Mouse (Mus musculus) myocyte (in vitro differentiated cells): Measurements from ENCODE around the gene Lin7b. TPM values are rescaled to one million over a fixed set of nuclear protein-coding genes. Genes with fewer than 3 reads are reported as not detected.
"Not testable (repeated sequence)": the region's sequence is repeated elsewhere in the genome, so short reads cannot be mapped to it uniquely, and the experiment has no call there.

Experiments
- H3K27me3 ChIP-seq: one replicate; pipeline ENCODE4 v1.6.1; 2011; ENCODE audit not compliant: control insufficient read depth, insufficient read depth, insufficient read length
- H3K36me3 ChIP-seq: one replicate; pipeline ENCODE4 v1.6.1; 2011; ENCODE audit not compliant: control insufficient read depth, insufficient read depth
- H3K4me2 ChIP-seq: one replicate; pipeline ENCODE4 v1.6.1; 2011; ENCODE audit warnings: low read depth, control low read depth
- H3K4me3 ChIP-seq: one replicate; pipeline ENCODE4 v1.5.1; 2011; ENCODE audit warnings: mild to moderate bottlenecking, control low read depth, moderate library complexity
- H3K79me2 ChIP-seq: one replicate; pipeline ENCODE4 v1.6.1; 2011; ENCODE audit not compliant: control insufficient read depth, insufficient read depth
- H3ac ChIP-seq: one replicate; pipeline ENCODE4 v1.6.1; 2011; ENCODE audit not compliant: control insufficient read depth, insufficient read length
- CEBPB ChIP-seq: IDR thresholded peaks from 2 replicates; pipeline ENCODE4 v1.6.1; 2011; ENCODE audit warnings: mild to moderate bottlenecking, moderate library complexity; ENCODE audit not compliant: poor library complexity, insufficient read depth, severe bottlenecking
- E2F4 ChIP-seq: IDR thresholded peaks from one replicate; pipeline ENCODE4 v1.6.1; 2011; ENCODE audit warnings: mild to moderate bottlenecking, control low read depth, moderate library complexity; ENCODE audit not compliant: insufficient read depth
- MAX ChIP-seq: IDR thresholded peaks from one replicate; pipeline ENCODE4 v1.6.1; 2011; ENCODE audit warnings: low read depth, mild to moderate bottlenecking, control low read depth
- MYOD1 ChIP-seq, 3 experiments: IDR thresholded peaks; one replicate each; pipeline ENCODE4 v1.6.1; 2011; ENCODE audit warnings: control low read depth in 2 of 3, low read depth in 2 of 3, mild to moderate bottlenecking in 2 of 3, moderate library complexity in 1 of 3; ENCODE audit not compliant: insufficient read length in 2 of 3, control insufficient read depth in 1 of 3
- MYOG ChIP-seq, 3 experiments: IDR thresholded peaks; one replicate each; pipeline ENCODE4 v1.6.1; 2011; ENCODE audit warnings: control low read depth in 2 of 3, low read depth in 2 of 3, mild to moderate bottlenecking in 2 of 3; ENCODE audit not compliant: insufficient read length in 2 of 3, control insufficient read depth in 1 of 3, insufficient read depth in 1 of 3
- POLR2A ChIP-seq: IDR thresholded peaks from one replicate; pipeline ENCODE4 v1.6.1; 2011; ENCODE audit warnings: low read depth, mild to moderate bottlenecking, control low read depth, moderate library complexity; ENCODE audit not compliant: insufficient read length
- POLR2AphosphoS2 ChIP-seq: IDR thresholded peaks from one replicate; pipeline ENCODE4 v1.6.1; 2011; ENCODE audit warnings: low read depth, control low read depth; ENCODE audit not compliant: insufficient read length
- REST ChIP-seq: IDR thresholded peaks from one replicate; pipeline ENCODE4 v1.6.1; 2011; ENCODE audit warnings: mild to moderate bottlenecking, control low read depth, moderate library complexity; ENCODE audit not compliant: insufficient read depth, insufficient read length
- SRF ChIP-seq: IDR thresholded peaks from one replicate; pipeline ENCODE4 v1.6.1; 2011; ENCODE audit warnings: low read depth; ENCODE audit not compliant: control insufficient read depth, insufficient read length
- TCF12 ChIP-seq: IDR thresholded peaks from one replicate; pipeline ENCODE4 v1.6.1; 2011; ENCODE audit warnings: mild to moderate bottlenecking, control low read depth; ENCODE audit not compliant: poor library complexity, insufficient read depth, severe bottlenecking
- TCF3 ChIP-seq: IDR thresholded peaks from one replicate; pipeline ENCODE4 v1.6.1; 2011; ENCODE audit warnings: low read depth, control low read depth; ENCODE audit not compliant: insufficient read length
- USF1 ChIP-seq: IDR thresholded peaks from one replicate; pipeline ENCODE4 v1.6.1; 2011; ENCODE audit warnings: low read depth, mild to moderate bottlenecking, control low read depth, moderate library complexity
- polyA plus RNA-seq: library from polyadenylated mRNA; unstranded; fragments of >200 nt; fragmentation: generic; extraction: Trizol; gene quantifications from one replicate; pipeline ENCODE4 v1.2.1, GENCODE M21; 2012; ENCODE audit warnings: missing spikeins

Gene Lin7b
- polyA plus RNA-seq, 1 experiment, result 2.4 TPM

DNA sequence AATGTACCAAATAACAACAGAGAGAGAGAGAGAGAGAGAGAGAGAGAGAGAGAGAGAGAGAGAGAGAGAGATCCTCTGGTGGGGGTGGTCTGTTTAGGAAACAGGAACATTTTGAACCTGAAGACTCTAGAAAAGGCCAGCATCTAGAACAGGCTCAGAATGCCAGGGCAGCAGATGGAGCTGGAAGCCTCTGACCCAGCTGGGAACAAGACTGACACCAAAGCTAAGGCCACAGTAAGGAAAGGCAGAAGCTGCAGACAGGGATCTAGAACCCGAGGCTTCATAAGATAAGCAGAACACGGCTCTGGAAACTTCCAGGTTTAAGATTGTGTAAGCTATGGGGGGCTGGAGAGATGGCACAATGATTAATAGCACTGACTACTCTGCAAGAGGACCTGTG, 6.4 kb downstream of the Lin7b start:
- Histone ChIP-seq H3K79me2 (no peaks in the 10 kb centered on the region), H3ac (no peak overlapping the region), H3K4me3 (no peak overlapping the region), H3K36me3 (no peaks in the 10 kb centered on the region), H3K4me2 (no peak overlapping the region), H3K27me3 (peaks cover 7% of the 10 kb centered on the region)
- TF ChIP-seq REST, result no peak
- no peak for TF ChIP-seq MAX
- TF ChIP-seq POLR2A, result no peak
- TF ChIP-seq CEBPB, result no peak
- no peak for TF ChIP-seq SRF
- no peak for TF ChIP-seq USF1
- no peak for TF ChIP-seq TCF3
- no peak for TF ChIP-seq MYOG (IDR thresholded peaks at IDR 0.05; ENCODE audit: control insufficient read depth in 1 of 3, insufficient read depth in 1 of 3, insufficient read length in 2 of 3, low read depth in 2 of 3)
- TF ChIP-seq TCF12, result no peak
- TF ChIP-seq POLR2AphosphoS2, result no peak
- no peak for TF ChIP-seq MYOD1 (IDR thresholded peaks at IDR 0.05; ENCODE audit: control insufficient read depth in 1 of 3, insufficient read length in 2 of 3, low read depth in 2 of 3)
- TF ChIP-seq E2F4, result no peak

DNA sequence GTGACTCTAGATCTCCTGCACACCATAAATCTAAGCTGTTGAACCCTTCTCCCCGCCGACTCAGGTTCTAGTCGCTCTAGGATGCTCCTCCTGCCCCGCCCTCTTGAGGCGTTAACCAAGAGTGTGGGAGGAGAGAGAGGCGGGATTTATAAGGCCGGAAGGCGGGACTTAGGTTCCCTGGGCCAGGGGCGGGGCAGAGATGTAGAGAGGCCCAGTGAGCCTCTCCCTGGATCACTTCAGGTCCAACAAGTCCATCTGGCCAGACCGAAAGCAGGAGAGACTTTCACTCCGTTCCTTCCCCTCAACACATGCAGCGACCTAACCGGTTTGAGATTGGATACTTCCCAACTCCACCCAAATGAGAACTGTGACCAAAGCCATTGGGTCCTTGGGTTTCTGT, 7.6 kb downstream of the Lin7b start:
- H3K27me3 ChIP-seq, result peaks cover 7% of the 10 kb centered on the region
- TF ChIP-seq E2F4 (no peak), USF1 (no peak), MYOD1 (IDR thresholded peaks at IDR 0.05; ENCODE audit: control insufficient read depth in 1 of 3, insufficient read length in 2 of 3, low read depth in 2 of 3) (no peak), POLR2AphosphoS2 (no peak), MYOG (IDR thresholded peaks at IDR 0.05; ENCODE audit: control insufficient read depth in 1 of 3, insufficient read depth in 1 of 3, insufficient read length in 2 of 3, low read depth in 2 of 3) (no peak), TCF12 (no peak), TCF3 (no peak)

DNA sequence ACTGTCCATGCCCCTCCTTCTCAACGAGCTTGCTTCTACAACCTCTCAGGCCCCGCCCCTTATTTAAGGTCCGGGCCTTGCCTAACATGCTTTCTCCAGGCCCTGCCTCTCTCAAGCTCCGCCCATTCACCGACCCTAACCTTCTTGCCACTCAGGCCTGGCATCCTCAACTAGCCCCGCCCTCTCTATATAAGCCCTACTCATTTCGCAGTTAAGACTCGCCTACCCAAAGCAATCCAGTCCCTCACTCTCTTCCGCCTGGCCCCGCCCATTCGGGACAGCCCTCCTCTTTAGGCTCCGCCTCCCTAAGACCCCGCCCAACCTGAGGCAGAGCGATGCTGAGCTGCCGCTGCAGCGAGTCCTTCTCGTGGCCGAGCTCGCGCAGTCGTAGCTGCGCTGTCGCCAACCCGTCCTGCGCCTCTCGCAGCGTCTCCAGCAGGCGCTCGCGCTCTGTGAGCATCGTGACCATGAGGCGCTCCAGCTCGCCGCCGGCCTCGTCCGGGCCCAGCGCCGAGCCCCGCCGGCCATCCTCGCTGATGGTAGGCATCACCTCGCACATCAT, 9.1 kb downstream of the Lin7b start:
- no peaks in the 10 kb centered on the region for H3K36me3 ChIP-seq
- no peaks in the 10 kb centered on the region for H3K79me2 ChIP-seq
- peaks cover 7% of the 10 kb centered on the region for H3K27me3 ChIP-seq
- peak; percentile 83 for TF ChIP-seq POLR2A
- TF ChIP-seq CEBPB, result no peak
- no peak for TF ChIP-seq TCF3
- TF ChIP-seq POLR2AphosphoS2, result peak; percentile 49
- no peak for TF ChIP-seq MAX
- no peak for TF ChIP-seq USF1
- no peak overlapping the region for H3ac ChIP-seq
- H3K4me2 ChIP-seq, result peak overlapping the region; percentile 58
- H3K4me3 ChIP-seq, result no peak overlapping the region

More for the DNA sequence above, 7.6 kb downstream of the Lin7b start:
- Histone ChIP-seq H3K79me2 (no peaks in the 10 kb centered on the region), H3K4me3 (no peak overlapping the region), H3K36me3 (no peaks in the 10 kb centered on the region), H3ac (no peak overlapping the region), H3K4me2 (no peak overlapping the region)

DNA sequence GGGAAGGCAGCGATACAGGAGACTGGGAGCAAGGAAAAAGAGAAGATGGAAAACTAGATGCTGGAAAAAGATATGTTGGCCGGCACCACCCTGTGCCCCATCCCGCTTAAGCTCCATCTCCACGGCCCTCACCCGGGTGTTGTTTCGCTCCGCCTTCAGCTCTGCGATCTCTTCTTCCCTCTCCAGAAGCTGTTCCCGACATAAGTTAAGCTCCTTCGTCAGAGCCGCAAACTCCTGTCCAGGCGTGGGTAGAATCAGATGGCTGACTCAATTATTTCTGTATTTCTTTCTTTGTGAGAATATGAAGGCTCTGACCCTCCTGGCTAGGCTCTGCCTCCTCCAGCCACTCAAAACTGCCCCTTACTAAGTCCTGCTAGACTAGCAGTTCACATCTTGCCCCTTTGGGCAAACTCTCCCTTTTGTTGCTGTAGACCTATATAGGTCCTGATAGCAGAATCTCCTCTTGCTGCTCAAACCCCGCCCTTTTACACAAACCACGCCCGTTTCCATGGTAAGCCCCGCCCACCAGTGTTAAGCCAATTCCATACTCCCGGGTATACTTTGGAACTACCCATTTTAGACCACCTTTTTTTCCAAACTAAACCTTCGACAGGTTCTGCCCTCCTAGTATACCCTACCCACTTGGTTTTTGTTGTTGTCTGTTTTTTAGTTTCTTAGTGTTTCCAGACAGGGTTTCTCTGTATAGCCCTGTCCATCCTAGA, 9.8 kb downstream of the Lin7b start:
- Histone ChIP-seq H3K36me3 (no peaks in the 10 kb centered on the region), H3K79me2 (no peaks in the 10 kb centered on the region), H3ac (no peak overlapping the region), H3K27me3 (peaks cover 7% of the 10 kb centered on the region), H3K4me3 (no peak overlapping the region), H3K4me2 (no peak overlapping the region)
- TF ChIP-seq POLR2A (no peak), POLR2AphosphoS2 (no peak), REST (no peak), MYOG (IDR thresholded peaks at IDR 0.05; ENCODE audit: control insufficient read depth in 1 of 3, insufficient read depth in 1 of 3, insufficient read length in 2 of 3, low read depth in 2 of 3) (no peak), USF1 (no peak), MAX (no peak), MYOD1 (IDR thresholded peaks at IDR 0.05; ENCODE audit: control insufficient read depth in 1 of 3, insufficient read length in 2 of 3, low read depth in 2 of 3) (no peak), TCF12 (no peak), TCF3 (no peak), E2F4 (no peak), SRF (no peak), CEBPB (no peak)

DNA sequence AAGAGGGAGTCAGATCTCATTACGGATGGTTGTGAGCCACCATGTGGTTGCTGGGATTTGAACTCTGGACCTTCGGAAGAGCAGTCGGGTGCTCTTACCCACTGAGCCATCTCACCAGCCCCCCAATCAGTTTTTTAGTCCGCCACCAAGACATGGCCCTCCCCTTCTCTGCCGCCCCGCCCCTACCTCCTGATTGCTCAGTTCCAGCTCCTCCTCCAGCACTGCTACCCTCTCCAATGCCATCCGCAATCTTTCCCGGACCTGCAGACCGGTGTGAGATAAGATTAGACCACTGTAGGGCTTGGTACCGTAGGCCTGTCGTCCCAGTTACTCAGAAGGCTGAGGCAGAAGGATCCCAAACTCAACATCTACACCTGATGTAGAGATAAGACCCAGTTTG, 11.3 kb downstream of the Lin7b start:
- not testable (repeated sequence) for H3K79me2 ChIP-seq, H3K4me3 ChIP-seq, H3K27me3 ChIP-seq, H3ac ChIP-seq, H3K36me3 ChIP-seq, H3K4me2 ChIP-seq
